Mouse (Mus musculus): ENCODE results near the gene Mob3b.

The Mob3b gene

GRCm38 (mm10) chr4:35156751-35157611 lies at the start of gene Mob3b:
Mob3b (minus strand) TSS chr4:35157484.
- in situ Hi-C loops (cut with MboI), result loop anchor here (25.0 kb wide), 1 partner anchor 170 kb away; no protein-coding TSS in a partner anchor

GRCm38 (mm10) chr4:35204659-35205058 lies 47.4 kb upstream of the Mob3b start:
- in situ Hi-C loops (cut with MboI), result no loop called here

GRCm38 (mm10) chr4:35203724-35204123 lies 46.4 kb upstream of the Mob3b start:
- in situ Hi-C loops (cut with MboI), result no loop called here

GRCm38 (mm10) chr4:35201700-35202099 lies 44.4 kb upstream of the Mob3b start:
- in situ Hi-C loops (cut with MboI), result no loop called here

- in situ Hi-C loops (cut with MboI), result no loop called here
Measured at GRCm38 (mm10) chr4:35192725-35193124, 35.4 kb upstream of the Mob3b start.

- in situ Hi-C loops (cut with MboI), result no loop called here
Measured at GRCm38 (mm10) chr4:35189794-35190193, 32.5 kb upstream of the Mob3b start.

GRCm38 (mm10) chr4:35187617-35188326 lies 30.5 kb upstream of the Mob3b start:
- in situ Hi-C loops (cut with MboI), result no loop called here

- in situ Hi-C loops (cut with MboI), result no loop called here
Measured at GRCm38 (mm10) chr4:35177926-35178645, 20.8 kb upstream of the Mob3b start.

- in situ Hi-C loops (cut with MboI), result no loop called here
Measured at GRCm38 (mm10) chr4:35175566-35175965, 18.3 kb upstream of the Mob3b start.

GRCm38 (mm10) chr4:35173551-35173950 lies 16.3 kb upstream of the Mob3b start:
- in situ Hi-C loops (cut with MboI), result loop anchor here (25.0 kb wide), 1 partner anchor 186 kb away; no protein-coding TSS in a partner anchor

- in situ Hi-C loops (cut with MboI), result loop anchor here (25.0 kb wide), 1 partner anchor 185 kb away; no protein-coding TSS in a partner anchor
Measured at GRCm38 (mm10) chr4:35172471-35172870, 15.2 kb upstream of the Mob3b start.

- in situ Hi-C loops (cut with MboI), result loop anchor here (25.0 kb wide), 1 partner anchor 182 kb away; no protein-coding TSS in a partner anchor
Measured at GRCm38 (mm10) chr4:35169571-35170125, 12.4 kb upstream of the Mob3b start.

GRCm38 (mm10) chr4:35167855-35168254 lies 10.6 kb upstream of the Mob3b start:
- in situ Hi-C loops (cut with MboI), result loop anchor here (25.0 kb wide), 1 partner anchor 181 kb away; no protein-coding TSS in a partner anchor

- in situ Hi-C loops (cut with MboI), result loop anchor here (25.0 kb wide), 1 partner anchor 179 kb away; no protein-coding TSS in a partner anchor
Measured at GRCm38 (mm10) chr4:35165947-35166346, 8.7 kb upstream of the Mob3b start.

GRCm38 (mm10) chr4:35165275-35165674 lies 8.0 kb upstream of the Mob3b start:
- in situ Hi-C loops (cut with MboI), result loop anchor here (25.0 kb wide), 1 partner anchor 178 kb away; no protein-coding TSS in a partner anchor

GRCm38 (mm10) chr4:35157815-35158214 lies 531 bp upstream of the Mob3b start:
- in situ Hi-C loops (cut with MboI), result loop anchor here (25.0 kb wide), 1 partner anchor 171 kb away; no protein-coding TSS in a partner anchor

GRCm38 (mm10) chr4:35156149-35156611 lies 1.1 kb downstream of the Mob3b start:
- in situ Hi-C loops (cut with MboI), result loop anchor here (25.0 kb wide), 1 partner anchor 169 kb away; no protein-coding TSS in a partner anchor

GRCm38 (mm10) chr4:35155132-35155922 lies 2.0 kb downstream of the Mob3b start:
- in situ Hi-C loops (cut with MboI), result loop anchor here (25.0 kb wide), 1 partner anchor 168 kb away; no protein-coding TSS in a partner anchor

GRCm38 (mm10) chr4:35154051-35154450 lies 3.2 kb downstream of the Mob3b start:
- in situ Hi-C loops (cut with MboI), result loop anchor here (25.0 kb wide), 1 partner anchor 167 kb away; no protein-coding TSS in a partner anchor

GRCm38 (mm10) chr4:35151756-35152155 lies 5.5 kb downstream of the Mob3b start, which contains the start of gene Ifnk:
Ifnk (plus strand) TSS chr4:35152056.
- in situ Hi-C loops (cut with MboI), result loop anchor here (25.0 kb wide), 1 partner anchor 164 kb away; no protein-coding TSS in a partner anchor
